Mouse (Mus musculus) cerebral cortex, adult 2 months (tissue): ENCODE results near the gene Cldn15.

Experiments used
- WGBS: fragments of 180-500 bp; shearing (Covaris S2); methylation state at CpG from one replicate; pipeline ENCODE4 v1.1.7; 2018; 5-methylcytosine and 5-hydroxymethylcytosine counted together

Cldn15 gene

DNA sequence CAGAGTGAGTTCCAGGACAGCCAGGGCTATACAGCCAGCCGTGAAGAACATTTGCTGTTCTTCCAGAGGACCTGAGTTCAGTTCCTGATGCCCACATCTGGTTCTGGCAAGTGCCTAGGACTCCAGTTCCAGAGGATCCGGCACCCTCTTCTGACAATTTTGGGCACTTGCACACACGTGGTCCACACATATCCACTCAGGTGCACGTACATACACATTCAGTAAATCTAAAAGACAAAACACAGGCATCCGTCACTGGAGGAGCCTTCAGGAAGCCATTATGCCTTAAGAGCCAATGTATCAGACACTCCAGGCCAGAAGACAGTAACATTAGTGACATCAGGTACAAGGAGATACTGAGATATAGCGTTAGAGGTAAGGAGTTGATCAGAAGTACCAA is 15.9 kb upstream of the Cldn15 start:
- WGBS = 92% methylated on average over 6 of the region's 6 CpGs

DNA sequence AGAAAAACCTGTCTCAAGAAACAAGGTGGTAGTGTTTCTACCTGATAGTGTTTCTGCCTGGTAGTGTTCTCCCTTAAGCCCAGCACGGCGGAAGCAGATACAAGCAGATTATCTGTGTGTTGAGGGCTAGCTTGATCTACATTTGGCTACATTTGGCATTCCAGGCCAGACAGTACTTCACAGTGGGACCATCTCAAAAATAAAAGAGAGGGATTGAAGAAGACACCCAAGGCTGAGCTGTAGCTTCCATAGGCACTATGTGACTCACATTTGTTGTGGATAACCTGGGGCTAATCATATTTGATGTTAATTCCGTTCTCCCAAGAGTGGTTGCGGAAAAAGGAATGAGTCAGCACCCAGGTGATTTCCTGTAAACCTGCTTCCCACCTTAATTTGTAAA is 14.3 kb upstream of the Cldn15 start:
- WGBS = 73% methylated on average over 4 of the region's 4 CpGs

DNA sequence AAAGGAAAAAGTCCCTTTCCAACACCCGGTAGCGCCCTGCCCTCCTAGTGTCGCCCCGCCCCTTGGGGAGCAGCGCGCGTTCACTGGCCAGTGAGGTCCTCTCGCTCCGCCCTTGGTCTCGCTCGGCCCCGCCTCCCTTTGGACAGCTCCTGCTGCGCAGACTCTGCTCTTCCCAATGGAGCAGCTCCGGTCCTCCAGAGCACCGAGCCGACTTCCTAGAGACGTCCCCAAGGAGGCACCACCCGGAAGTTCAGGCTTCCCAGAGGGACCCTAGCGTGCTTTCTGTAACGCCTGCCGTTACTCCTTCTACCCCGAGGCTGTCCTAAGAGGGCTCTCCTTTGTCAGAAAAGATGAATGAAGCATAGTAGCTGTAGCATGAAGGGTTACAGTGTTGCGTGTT is 13.4 kb upstream of the Cldn15 start, which contains the start of gene Fis1:
Gene Fis1 (plus strand): TSS at position 261 of the 400 bp plus-strand sequence.
- under 1% methylated on average over 23 of the region's 23 CpGs for WGBS

DNA sequence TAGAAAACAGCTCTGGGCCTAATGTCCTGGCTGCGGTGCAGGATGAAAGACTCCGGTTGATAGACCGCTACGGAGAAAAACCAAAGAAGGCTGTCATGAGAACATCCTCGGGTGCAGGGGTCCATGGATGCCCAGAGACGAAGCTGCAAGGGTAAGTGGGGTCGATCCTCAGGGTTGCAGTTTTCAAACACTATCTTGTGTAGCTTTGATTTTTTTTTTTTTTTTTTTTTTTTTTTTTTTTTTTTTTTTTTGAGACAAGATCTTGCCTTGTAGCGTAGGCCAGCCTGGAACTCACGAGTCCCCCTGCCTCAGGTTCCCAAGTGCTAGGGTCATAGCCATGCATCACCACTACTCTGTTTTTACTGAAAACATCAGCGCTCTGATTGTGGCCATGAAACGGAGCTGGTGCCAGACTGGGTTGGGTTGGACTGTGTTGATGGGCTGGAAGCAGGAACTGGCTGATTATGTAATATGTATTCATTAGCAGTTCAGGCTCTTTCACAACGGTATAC is 12.9 kb upstream of the Cldn15 start:
- WGBS = under 1% methylated on average over 12 of the region's 12 CpGs

DNA sequence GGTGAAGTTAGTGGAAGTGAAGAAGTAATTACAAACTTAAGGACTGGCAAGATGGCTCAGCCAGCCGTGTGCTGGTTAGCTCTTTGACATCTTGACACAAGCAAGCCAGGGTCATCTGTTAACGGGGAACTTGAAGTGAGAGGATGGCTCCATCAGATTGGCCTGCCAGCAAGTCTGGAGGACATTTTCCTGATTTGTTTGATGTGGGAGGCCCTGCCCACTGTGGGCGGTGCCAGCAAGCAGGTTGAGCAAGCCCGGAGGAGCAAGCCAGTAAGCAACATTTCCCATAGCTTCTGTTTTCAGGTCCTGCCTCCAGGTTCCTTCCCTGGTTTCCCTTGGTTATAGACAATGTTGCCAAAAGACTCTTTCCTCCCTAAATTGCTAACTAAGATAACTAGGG is 10.8 kb upstream of the Cldn15 start:
- 83% methylated on average over 4 of the region's 4 CpGs for WGBS

DNA sequence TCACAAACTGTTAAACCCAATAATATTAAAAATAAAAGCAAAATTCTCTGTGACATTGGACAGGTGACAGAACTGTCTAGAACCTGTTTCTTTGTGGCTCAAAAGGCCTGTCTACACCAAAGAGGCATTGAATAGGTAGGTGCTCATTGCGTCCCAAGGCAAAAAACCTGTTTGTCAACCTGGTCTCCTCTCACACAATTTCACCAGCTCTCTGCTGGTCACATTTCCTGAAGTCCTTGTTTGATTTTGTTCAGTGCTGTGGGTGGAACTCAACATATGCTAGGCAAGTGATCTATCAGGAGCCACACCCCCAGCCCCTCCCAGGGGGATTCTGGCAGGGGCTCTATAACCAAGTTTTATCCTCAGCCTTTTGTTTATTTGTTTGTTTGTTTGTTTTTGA is 9.2 kb upstream of the Cldn15 start:
- WGBS = 100% methylated on average over 1 of the region's 1 CpGs

DNA sequence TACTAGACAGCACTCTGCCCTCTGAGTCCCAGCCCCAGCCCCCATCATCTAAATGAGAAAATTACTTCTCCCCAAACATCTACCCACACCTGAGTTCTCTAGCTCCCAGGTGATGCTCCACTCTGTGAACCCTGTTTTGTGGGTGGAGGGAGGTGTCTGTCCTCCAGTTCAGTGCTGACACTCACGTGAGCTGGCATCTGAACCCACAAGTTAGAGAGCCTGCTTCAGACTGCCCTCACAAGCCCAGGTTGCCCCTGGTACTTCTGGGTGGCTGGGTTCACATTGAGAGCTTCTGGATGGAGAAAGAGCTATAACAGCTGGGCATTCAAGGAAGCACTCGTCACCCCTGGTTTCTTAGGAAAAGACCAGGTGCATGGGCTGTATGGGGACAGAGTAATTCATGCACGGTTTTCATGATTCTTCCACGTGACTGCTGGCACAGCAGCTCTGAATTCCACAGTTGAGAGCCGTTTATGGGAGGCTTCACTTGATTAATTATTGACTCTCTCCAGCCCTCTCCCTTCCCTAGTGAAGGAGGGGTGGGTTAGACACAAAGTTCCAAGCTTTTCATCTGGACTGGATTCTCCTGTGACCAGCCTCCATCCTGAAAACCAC is 7.3 kb upstream of the Cldn15 start:
- 47% methylated on average over 5 of the region's 5 CpGs for WGBS

DNA sequence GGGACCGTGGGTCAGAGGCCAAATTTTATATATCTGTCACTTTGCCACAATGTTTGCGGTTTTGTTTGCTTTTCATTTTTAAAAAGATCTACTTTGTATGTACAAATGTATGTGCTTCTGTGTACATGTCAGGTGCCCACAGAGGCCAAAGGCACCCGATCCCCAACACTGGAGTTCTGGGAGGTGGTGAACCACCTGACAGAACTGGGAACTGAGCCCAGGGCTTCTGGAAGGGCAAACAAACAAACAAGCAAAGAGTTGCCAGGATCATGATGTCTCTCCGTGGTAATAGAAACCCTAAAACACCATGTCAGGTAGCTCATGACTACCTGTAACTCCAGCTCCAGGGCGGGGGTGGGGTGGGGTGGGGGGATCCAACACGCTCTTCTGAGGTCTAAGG is 6.4 kb upstream of the Cldn15 start:
- WGBS = 81% methylated on average over 6 of the region's 6 CpGs

DNA sequence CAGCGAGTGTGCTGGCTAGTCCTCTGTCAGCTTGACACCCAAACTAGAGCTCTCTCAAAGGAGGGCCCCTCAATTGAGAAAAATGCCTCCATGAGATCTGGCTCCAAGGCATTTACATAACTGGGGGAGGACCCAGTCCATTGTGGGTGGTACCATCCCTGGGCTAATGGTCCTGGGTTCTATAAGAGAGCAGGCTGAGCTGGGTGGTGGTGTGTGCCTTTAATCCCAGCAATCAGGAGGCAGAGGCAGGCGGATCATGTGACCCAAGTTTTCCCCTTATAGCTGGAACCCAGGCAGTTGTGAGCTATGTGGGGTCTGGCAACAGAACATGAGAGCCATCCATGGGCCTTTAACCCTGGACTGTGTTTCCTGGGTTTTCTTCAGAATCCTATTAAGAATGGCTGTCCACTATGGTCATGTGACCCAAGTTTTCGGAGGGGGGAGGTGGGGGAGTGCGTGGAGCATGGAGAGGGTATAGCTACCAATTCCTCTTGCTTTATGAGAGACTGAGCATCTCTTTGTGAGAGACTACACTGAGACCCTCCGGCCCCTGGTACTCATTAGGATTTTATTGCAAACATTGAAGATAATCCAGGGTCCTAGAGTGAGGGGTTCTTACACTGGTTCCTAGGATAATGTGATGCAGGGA is 5.0 kb upstream of the Cldn15 start:
- 23% methylated on average over 5 of the region's 5 CpGs for WGBS

DNA sequence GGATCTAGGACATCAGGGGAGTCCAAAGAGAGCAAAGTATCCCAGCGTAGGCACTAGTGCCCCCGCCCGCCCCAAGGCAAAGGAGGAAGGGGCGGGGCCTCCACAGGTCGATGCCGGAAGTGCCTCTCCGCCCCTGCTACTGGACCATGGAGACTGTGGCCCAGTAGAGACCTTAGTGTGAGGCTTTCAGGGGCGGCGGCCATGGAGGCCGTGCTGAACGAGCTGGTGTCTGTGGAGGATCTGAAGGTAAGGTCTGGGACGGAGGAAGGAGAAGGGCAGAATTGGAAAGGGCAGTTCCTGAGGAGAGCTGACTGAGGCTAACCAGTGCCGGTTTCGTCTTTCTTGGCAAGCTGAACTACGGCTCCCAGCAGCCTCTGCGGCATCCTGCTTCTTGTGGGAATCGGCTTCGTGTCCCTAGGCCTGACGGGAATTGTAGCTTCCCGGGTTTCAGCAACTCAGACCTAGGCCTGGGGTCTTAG is 4.4 kb upstream of the Cldn15 start:
- WGBS = 1% methylated on average over 20 of the region's 20 CpGs

DNA sequence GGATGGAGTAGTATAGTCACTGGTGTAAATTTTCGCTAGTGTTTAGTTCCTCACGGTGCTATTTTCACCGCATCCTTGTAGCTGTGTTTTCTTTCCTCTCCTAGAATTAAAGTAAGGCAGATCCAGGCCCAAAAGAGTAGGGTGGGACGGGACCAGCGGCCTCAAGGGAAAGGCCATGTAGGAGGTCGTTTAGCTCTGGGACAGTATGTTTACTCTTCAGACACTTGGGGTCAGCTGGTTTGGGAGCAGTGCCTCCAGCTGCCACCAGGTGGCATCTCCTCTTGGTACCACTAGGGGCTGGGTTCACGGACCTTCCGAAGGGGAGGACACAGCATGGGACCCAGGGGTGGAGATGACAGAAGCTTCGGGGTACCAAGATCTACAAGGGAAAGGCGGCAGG is 3.9 kb upstream of the Cldn15 start:
- WGBS = under 1% methylated on average over 10 of the region's 10 CpGs

DNA sequence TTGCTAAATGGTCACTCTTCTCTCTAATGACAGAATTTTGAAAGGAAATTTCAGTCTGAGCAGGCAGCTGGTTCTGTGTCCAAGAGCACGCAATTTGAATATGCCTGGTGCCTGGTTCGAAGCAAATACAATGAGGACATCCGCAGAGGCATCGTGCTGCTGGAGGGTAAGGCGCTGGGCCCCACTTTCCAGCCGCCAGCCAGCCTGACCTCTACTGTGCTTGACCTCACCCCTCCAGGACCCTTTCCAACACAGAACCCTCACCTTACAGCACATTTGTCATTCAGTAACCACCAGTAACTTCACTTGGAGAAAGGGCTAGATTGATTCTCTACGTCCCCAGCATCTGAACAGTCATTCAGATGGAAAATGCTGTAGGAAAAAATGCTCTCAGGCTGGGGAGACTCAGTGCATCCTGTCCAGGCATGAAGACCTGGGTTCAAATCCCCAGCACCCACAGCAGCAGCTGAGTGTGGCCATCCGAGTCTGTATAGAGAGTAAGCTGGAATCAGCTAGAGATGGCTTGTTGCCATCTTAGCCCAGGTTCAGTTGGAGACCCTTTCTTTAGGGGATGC is 3.4 kb upstream of the Cldn15 start:
- WGBS = 65% methylated on average over 8 of the region's 8 CpGs

DNA sequence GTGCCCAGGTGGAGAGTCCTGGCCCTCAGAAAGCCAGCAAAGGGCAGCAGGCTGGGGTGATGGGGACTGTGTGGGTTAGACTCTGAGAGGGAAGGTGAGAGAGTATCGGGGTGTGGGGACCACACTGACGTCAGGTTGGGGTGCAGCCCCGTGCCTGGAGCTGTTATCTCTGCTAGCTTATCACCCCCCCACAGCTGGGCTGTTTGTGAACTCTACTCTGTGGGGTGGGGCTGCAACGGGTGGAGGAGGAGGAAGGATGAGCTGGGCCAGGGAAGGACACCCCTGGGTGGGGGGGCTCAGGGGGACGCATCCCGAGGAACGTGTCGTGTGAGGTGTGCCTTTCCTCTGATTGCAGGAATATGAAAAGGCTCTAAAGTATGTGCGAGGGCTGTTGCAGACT is 1.2 kb upstream of the Cldn15 start:
- 84% methylated on average over 9 of the region's 9 CpGs for WGBS

DNA sequence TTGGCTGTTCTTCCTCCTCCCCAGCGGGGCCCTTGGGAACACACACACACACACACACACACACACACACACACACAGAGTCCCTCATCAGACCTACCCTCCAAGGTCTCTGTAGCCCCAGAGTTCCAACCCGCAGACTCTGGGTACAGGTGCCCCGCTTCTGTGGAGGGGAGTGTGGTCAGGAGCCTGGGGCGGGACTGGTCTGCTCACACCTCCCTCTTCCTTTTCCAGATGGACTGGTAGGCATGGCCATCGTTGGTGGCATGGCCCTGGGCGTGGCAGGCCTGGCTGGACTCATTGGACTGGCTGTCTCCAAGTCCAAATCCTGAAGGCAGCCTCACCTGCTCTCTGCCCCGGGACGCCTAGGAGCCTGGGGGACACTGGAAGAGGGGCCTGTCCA is 730 bp upstream of the Cldn15 start:
- 83% methylated on average over 8 of the region's 8 CpGs for WGBS

DNA sequence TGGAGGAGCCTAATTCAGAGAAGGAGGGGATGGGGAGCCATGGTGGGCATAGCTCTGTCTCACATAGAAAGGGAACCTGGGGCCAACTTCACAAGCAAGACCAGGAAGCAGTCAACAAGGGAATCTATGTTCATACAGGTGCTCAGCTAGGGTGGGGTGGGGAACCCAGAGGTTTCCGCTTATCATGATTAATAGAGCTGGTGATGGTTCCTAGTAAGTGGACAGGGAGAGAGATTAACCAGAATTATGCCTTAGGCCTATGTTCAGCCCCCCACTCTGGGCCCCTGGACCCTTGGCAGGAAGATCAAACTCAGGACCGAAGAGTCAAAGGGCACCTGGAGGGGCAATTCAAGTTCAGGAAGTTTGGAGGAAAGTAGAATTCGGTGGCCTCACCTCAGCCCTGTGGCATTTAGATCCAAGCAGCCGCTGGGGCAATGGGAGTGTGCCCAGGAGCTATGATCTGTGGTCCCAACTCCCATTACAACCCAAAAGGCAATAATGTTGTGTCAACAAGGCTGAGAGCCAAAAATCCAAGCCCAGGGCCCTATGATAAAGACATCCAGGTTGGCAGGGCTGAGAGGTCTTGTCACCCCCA is 542 bp downstream of the Cldn15 start:
- 90% methylated on average over 4 of the region's 4 CpGs for WGBS

DNA sequence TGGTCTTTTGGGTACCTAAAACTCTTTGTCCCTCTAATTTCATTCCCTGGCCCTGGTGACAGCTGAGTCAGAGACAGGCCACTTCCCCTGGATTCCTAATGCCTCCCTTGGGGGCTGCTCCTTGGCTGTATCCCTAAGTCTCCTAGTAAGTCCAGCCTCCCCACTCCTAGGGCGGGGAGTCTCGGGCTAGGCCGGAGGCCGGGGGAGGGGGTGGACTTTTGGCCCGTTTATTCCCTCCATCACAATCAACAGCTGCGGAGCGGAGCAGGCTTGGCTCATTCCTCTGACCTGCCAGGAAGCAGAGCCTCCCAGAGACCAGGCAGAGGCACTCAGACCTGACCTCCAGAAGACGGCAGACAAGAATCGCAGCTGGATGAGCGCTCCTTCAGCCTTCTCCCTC is 1.2 kb downstream of the Cldn15 start:
- 78% methylated on average over 10 of the region's 10 CpGs for WGBS

DNA sequence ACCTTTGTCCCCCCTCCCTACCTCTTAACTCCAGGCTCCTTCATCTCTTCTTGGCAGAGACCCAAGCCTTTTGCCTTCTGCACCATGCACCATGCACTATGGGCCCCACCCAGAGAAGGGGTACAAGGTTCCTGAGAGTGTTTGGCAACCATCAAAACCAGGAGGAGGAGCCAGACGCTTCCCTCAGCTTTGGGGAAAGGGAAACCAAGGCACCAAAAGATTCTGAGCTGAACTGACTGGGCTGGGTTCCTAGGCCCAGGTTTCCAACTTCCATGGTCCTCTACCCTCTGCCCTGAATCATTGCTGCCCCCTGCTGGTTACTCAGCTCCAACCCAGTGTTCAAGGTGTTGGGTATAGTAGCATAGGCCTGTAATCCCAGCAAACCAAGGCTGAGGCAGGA is 4.3 kb downstream of the Cldn15 start:
- WGBS = 65% methylated on average over 1 of the region's 1 CpGs

DNA sequence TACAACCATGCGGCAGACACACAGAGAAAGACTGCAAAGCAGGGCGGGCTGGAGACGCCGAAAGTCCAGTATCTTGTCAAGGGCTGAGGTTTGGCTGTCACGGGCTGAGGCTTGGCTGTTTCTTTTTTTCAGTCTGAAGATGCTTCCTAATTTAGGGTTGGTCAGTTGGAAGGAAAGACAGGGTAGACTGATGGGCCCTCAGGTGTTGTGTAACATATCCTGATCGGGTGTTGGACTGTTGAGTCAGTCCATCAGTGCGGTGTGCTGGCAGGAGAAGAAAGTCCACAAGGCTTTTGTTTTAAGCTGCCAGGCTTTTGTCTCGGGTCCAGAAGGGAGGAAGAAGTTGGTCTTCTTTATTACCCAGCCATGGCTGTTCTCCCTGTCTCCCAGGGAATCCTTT is 7.3 kb downstream of the Cldn15 start:
- 80% methylated on average over 8 of the region's 8 CpGs for WGBS

DNA sequence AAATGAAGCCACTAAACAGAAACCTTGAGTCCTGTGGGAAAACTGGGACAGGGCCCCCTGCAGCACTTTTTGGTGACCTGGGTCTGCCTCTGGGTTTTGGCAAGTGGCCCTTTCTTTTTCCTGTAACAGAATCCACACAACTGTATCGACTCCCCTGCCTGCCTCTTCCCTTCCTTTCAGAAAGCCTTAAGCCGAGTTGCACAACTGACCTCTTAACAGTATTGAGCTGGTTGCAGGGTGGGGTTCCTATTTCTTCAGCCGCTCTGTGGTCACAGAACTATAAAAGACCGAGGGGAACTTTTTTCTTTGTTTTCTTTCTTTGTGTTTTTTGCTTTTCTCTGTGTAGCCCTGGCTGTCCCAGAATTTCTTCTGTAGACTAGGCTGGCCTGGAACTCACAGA is 11.4 kb downstream of the Cldn15 start:
- 66% methylated on average over 4 of the region's 4 CpGs for whole genome bisulfite sequencing

DNA sequence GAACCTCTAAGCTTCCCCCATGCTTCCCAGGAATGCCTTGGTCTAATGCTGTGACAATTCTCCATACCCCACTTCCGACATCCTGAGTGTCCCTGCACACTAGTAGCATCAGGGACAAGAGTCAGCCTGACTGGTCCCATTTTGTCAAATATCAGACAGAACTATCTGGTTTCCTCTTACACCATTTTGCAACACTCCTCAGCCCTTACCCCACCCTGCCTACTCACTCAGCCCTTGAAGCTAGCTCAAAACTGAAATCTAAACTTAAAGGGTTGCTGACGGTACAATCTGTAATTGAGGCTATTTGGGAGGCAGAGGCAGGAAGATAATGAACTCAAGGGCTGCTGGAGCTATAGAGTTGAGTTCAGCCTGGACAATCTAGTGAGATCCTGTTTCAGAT is 13.3 kb downstream of the Cldn15 start:
- 88% methylated on average over 2 of the region's 2 CpGs for WGBS

DNA sequence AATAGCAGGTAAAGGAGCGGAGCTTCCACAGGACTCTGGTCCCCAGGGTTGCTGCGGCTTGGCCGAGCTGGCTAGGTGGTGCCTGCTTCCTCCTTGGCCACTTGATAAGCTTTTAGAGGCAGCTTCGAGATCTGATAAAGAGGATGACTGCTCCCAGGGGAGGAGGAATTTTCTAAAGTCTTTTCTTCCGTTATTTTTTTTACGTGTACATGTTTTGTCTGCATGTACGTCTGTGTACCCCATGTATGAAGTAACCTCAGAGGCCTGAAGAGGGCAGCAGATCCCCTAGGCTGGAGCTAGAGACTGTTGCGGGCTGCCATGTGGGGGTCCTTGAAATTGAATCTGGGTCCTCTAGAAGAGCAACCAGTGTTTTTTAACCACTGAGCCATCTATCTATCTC is 14.6 kb downstream of the Cldn15 start:
- 89% methylated on average over 8 of the region's 8 CpGs for WGBS

DNA sequence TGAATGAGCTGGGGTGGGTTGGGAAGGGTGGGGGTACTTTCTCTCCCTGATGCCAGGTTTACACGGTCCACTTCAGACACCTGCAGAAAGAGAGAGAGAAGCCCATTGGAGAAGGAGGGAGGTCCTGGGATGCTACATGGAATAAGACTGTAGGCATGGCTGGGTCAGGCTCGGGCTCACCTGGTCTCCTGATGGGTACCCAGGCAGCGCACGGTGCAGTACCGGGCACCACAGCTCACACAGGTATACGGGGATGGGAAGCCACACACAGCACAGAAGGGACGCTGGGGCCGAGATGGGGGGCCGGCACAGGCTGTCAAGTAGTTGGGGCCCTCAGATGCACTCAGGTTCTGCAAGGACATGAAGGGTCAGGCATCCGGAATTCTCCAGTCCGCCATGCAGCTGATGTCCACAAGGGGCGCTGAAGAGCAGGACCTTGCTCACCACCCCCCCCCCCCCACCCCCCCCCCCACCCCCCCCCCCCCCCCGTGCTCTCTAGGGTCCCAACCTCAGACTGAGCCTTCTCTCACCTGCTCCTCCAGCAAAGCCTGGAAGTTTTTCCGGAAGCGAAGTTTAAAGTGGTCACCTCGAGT is 16.0 kb downstream of the Cldn15 start:
- WGBS = 50% methylated on average over 15 of the region's 16 CpGs
